Mouse (Mus musculus): ENCODE results near the gene Usp2.

DNA sequence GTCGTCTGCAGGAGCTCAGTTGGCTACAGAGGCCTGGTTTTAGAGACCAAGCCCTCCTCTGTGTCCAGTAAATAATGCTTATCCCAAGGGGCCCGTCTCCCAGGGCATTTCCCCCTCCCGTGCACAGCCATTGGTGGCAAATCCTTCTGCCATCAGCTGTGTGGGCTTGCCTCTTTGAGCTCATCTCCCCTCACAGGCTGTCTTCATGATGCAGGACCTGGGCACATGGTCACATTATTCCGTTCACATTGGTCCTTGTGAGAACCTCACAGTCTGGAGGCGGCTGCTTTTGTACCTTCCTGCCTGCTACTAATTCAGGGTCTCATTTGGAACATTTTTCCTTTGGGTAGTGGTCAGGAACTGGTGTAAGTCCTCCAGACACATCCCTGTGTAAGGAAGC lies 75.1 kb downstream of the Usp2 start:
- TF ChIP-seq USF1 (IDR thresholded peaks at IDR 0.05; ENCODE audit: low read depth, low read length) (no peak), ETS1 (IDR thresholded peaks at IDR 0.05; ENCODE audit: low read depth, low read length) (no peak), CTCF (IDR thresholded peaks at IDR 0.05 in 2 of 3, conservative IDR thresholded peaks at IDR 0.05 in 1 of 3; ENCODE audit: control insufficient read depth in 1 of 3, insufficient read depth in 1 of 3, low read depth in 2 of 3, low read length in 3 of 3, poor library complexity in 1 of 3, severe bottlenecking in 1 of 3) (no peak), E2F4 (IDR thresholded peaks at IDR 0.05; ENCODE audit: borderline replicate concordance, low read depth, low read length) (no peak), JUND (IDR thresholded peaks at IDR 0.05; ENCODE audit: low read depth, low read length) (no peak), BHLHE40 (IDR thresholded peaks at IDR 0.05; ENCODE audit: borderline replicate concordance, low read depth, low read length) (no peak), EP300 (IDR thresholded peaks at IDR 0.05; ENCODE audit: low read depth in 1 of 2, low read length in 2 of 2) (no peak), SMC3 (IDR thresholded peaks at IDR 0.05; ENCODE audit: low read depth, low read length) (no peak), TAL1 (IDR thresholded peaks at IDR 0.05; ENCODE audit: low read length) (no peak), MYB (IDR thresholded peaks at IDR 0.05; ENCODE audit: low read depth, low read length) (no peak), TCF12 (IDR thresholded peaks at IDR 0.05; ENCODE audit: low read depth, low read length) (no peak), NRF1 (IDR thresholded peaks at IDR 0.05; ENCODE audit: insufficient read depth, low read depth, low read length, poor library complexity, severe bottlenecking) (no peak)

Measured in MEL (cell line).